Mouse (Mus musculus) liver, adult 2 months (tissue): ENCODE data around the gene Bbs9.

Experiments used
- CTCF ChIP-seq: fragments of 200-500 bp; IDR thresholded peaks from 2 replicates; pipeline ENCODE4 v1.5.1; 2011; ENCODE audit warnings: low read depth, low read length, control low read depth
- POLR2A ChIP-seq: fragments of 200-500 bp; IDR thresholded peaks from 2 replicates; pipeline ENCODE4 v1.6.1; 2011; ENCODE audit warnings: low read length, control low read depth; ENCODE audit not compliant: insufficient read depth; ENCODE audit errors: extremely low read depth

- TF ChIP-seq POLR2A (no peak), CTCF (no peak)
These were observed 361.5 kb downstream of the Bbs9 start for GRCm38 (mm10) chr9:22837000-22837399.
